Mouse (Mus musculus) gastrocnemius, postnatal 10 days (tissue): ENCODE measurements around the gene Lpcat2. TPM values are rescaled to one million over a fixed set of nuclear protein-coding genes. Genes with fewer than 3 reads are reported as not detected.
"Not testable (repeated sequence)": the region's sequence is repeated elsewhere in the genome, so short reads cannot be mapped to it uniquely, and the experiment has no call there.

Source experiments
- DNase-seq: peaks from one replicate; pipeline ENCODE4 v3.0.0; 2021; ENCODE audit warnings: mixed read lengths
- total RNA-seq, 2 experiments: library from RNA; stranded (reverse); gene quantifications; 2 replicates each; pipeline ENCODE4 v1.2.3; 2021

Lpcat2 gene
- total RNA-seq, 2 experiments from 2014 or later, result 1.4 to 2.0 TPM

GRCm38 (mm10) chr8:92853188-92853983 is 1.8 kb upstream of the Lpcat2 start:
- no peak for DNase-seq

GRCm38 (mm10) chr8:92854673-92855072 is 466 bp upstream of the Lpcat2 start:
- no peak for DNase-seq

- DNase-seq, result no peak
Observed at GRCm38 (mm10) chr8:92856273-92856986, 1.3 kb downstream of the Lpcat2 start.

- DNase-seq, result no peak
Observed at GRCm38 (mm10) chr8:92858475-92859182, 3.5 kb downstream of the Lpcat2 start.

- DNase-seq, result no peak
Observed at GRCm38 (mm10) chr8:92861977-92862376, 6.8 kb downstream of the Lpcat2 start.

- no peak for DNase-seq
Observed at GRCm38 (mm10) chr8:92870281-92870680, 15.1 kb downstream of the Lpcat2 start.

- DNase-seq, result no peak
Observed at GRCm38 (mm10) chr8:92872063-92872759, 17.1 kb downstream of the Lpcat2 start.

GRCm38 (mm10) chr8:92875795-92876194 is 20.7 kb downstream of the Lpcat2 start:
- DNase-seq, result no peak

- DNase-seq, result no peak
Observed at GRCm38 (mm10) chr8:92881247-92881646, 26.1 kb downstream of the Lpcat2 start.

- no peak for DNase-seq
Observed at GRCm38 (mm10) chr8:92883771-92884170, 28.6 kb downstream of the Lpcat2 start.

GRCm38 (mm10) chr8:92892216-92892615 is 37.1 kb downstream of the Lpcat2 start:
- not testable (repeated sequence) for DNase-seq

- DNase-seq, result no peak
Observed at GRCm38 (mm10) chr8:92893870-92894269, 38.7 kb downstream of the Lpcat2 start.

GRCm38 (mm10) chr8:92895053-92895452 is 39.9 kb downstream of the Lpcat2 start:
- DNase-seq, result no peak

GRCm38 (mm10) chr8:92896056-92896455 is 40.9 kb downstream of the Lpcat2 start:
- no peak for DNase-seq

GRCm38 (mm10) chr8:92896611-92897010 is 41.5 kb downstream of the Lpcat2 start:
- no peak for DNase-seq

- no peak for DNase-seq
Observed at GRCm38 (mm10) chr8:92897794-92898193, 42.7 kb downstream of the Lpcat2 start.

- no peak for DNase-seq
Observed at GRCm38 (mm10) chr8:92899590-92899989, 44.5 kb downstream of the Lpcat2 start.

- DNase-seq, result no peak
Observed at GRCm38 (mm10) chr8:92901107-92901506, 46.0 kb downstream of the Lpcat2 start, which contains the start of gene Capns2. TSS of gene Capns2 (plus strand) at chr8:92901407.

GRCm38 (mm10) chr8:92902981-92903380 is 47.8 kb downstream of the Lpcat2 start:
- no peak for DNase-seq

- no peak for DNase-seq
Observed at GRCm38 (mm10) chr8:92903488-92904135, 48.5 kb downstream of the Lpcat2 start.

GRCm38 (mm10) chr8:92906553-92906952 is 51.4 kb downstream of the Lpcat2 start:
- DNase-seq, result no peak

- no peak for DNase-seq
Observed at GRCm38 (mm10) chr8:92908448-92908847, 53.3 kb downstream of the Lpcat2 start.
